Mouse (Mus musculus) central nervous system, embryonic 11.5 days (tissue): ENCODE results near the gene Gm14419. TPM values are rescaled to one million over a fixed set of nuclear protein-coding genes. Genes with fewer than 3 reads are reported as not detected.

Source experiments
- polyA plus RNA-seq: library from polyadenylated mRNA; depleted of rRNA; stranded (reverse); fragments of >200 nt; gene quantifications from 2 replicates; pipeline ENCODE4 v1.2.3, GENCODE M21; 2012; rRNA removed

The Gm14419 gene
- 1.5 and 5.9 TPM in 2 replicates for polyA plus RNA-seq

GRCm38 (mm10) chr2:177000656-177001055, at the start of gene Gm14419:
Gene Gm14419, plus strand, starts transcription at chr2:177000956.

Other genes with a start within 250 kb of the Gm14419 start
- 5.0 and 21.6 TPM in 2 replicates for gene Gm14295, start 202.3 kb upstream of the Gm14419 start, polyA plus RNA-seq
- not detected in 2 replicates for gene Gm14408, start 169.8 kb upstream of the Gm14419 start, polyA plus RNA-seq
- gene Gm14296, start 73.1 kb upstream of the Gm14419 start, polyA plus RNA-seq = 7.1 and 12.1 TPM in 2 replicates
- not detected in 2 replicates for gene Gm14401, start 73.4 kb downstream of the Gm14419 start, polyA plus RNA-seq
- 16.1 and 27.9 TPM in 2 replicates for gene Gm14410, start 205.5 kb downstream of the Gm14419 start, polyA plus RNA-seq